Mouse (Mus musculus) myocyte (in vitro differentiated cells): ENCODE measurements around the gene AC161166.1. TPM values are rescaled to one million over a fixed set of nuclear protein-coding genes. Genes with fewer than 3 reads are reported as not detected.

Source experiments
- H3K27me3 ChIP-seq: one replicate; pipeline ENCODE4 v1.6.1; 2011; ENCODE audit not compliant: control insufficient read depth, insufficient read depth, insufficient read length
- H3K36me3 ChIP-seq: one replicate; pipeline ENCODE4 v1.6.1; 2011; ENCODE audit not compliant: control insufficient read depth, insufficient read depth
- H3K4me2 ChIP-seq: one replicate; pipeline ENCODE4 v1.6.1; 2011; ENCODE audit warnings: low read depth, control low read depth
- H3K4me3 ChIP-seq: one replicate; pipeline ENCODE4 v1.5.1; 2011; ENCODE audit warnings: mild to moderate bottlenecking, control low read depth, moderate library complexity
- H3K79me2 ChIP-seq: one replicate; pipeline ENCODE4 v1.6.1; 2011; ENCODE audit not compliant: control insufficient read depth, insufficient read depth
- H3ac ChIP-seq: one replicate; pipeline ENCODE4 v1.6.1; 2011; ENCODE audit not compliant: control insufficient read depth, insufficient read length
- CEBPB ChIP-seq: IDR thresholded peaks from 2 replicates; pipeline ENCODE4 v1.6.1; 2011; ENCODE audit warnings: mild to moderate bottlenecking, moderate library complexity; ENCODE audit not compliant: poor library complexity, insufficient read depth, severe bottlenecking
- E2F4 ChIP-seq: IDR thresholded peaks from one replicate; pipeline ENCODE4 v1.6.1; 2011; ENCODE audit warnings: mild to moderate bottlenecking, control low read depth, moderate library complexity; ENCODE audit not compliant: insufficient read depth
- MAX ChIP-seq: IDR thresholded peaks from one replicate; pipeline ENCODE4 v1.6.1; 2011; ENCODE audit warnings: low read depth, mild to moderate bottlenecking, control low read depth
- MYOD1 ChIP-seq, 3 experiments: IDR thresholded peaks; one replicate each; pipeline ENCODE4 v1.6.1; 2011; ENCODE audit warnings: control low read depth in 2 of 3, low read depth in 2 of 3, mild to moderate bottlenecking in 2 of 3, moderate library complexity in 1 of 3; ENCODE audit not compliant: insufficient read length in 2 of 3, control insufficient read depth in 1 of 3
- MYOG ChIP-seq, 3 experiments: IDR thresholded peaks; one replicate each; pipeline ENCODE4 v1.6.1; 2011; ENCODE audit warnings: control low read depth in 2 of 3, low read depth in 2 of 3, mild to moderate bottlenecking in 2 of 3; ENCODE audit not compliant: insufficient read length in 2 of 3, control insufficient read depth in 1 of 3, insufficient read depth in 1 of 3
- POLR2A ChIP-seq: IDR thresholded peaks from one replicate; pipeline ENCODE4 v1.6.1; 2011; ENCODE audit warnings: low read depth, mild to moderate bottlenecking, control low read depth, moderate library complexity; ENCODE audit not compliant: insufficient read length
- POLR2AphosphoS2 ChIP-seq: IDR thresholded peaks from one replicate; pipeline ENCODE4 v1.6.1; 2011; ENCODE audit warnings: low read depth, control low read depth; ENCODE audit not compliant: insufficient read length
- REST ChIP-seq: IDR thresholded peaks from one replicate; pipeline ENCODE4 v1.6.1; 2011; ENCODE audit warnings: mild to moderate bottlenecking, control low read depth, moderate library complexity; ENCODE audit not compliant: insufficient read depth, insufficient read length
- SRF ChIP-seq: IDR thresholded peaks from one replicate; pipeline ENCODE4 v1.6.1; 2011; ENCODE audit warnings: low read depth; ENCODE audit not compliant: control insufficient read depth, insufficient read length
- TCF12 ChIP-seq: IDR thresholded peaks from one replicate; pipeline ENCODE4 v1.6.1; 2011; ENCODE audit warnings: mild to moderate bottlenecking, control low read depth; ENCODE audit not compliant: poor library complexity, insufficient read depth, severe bottlenecking
- TCF3 ChIP-seq: IDR thresholded peaks from one replicate; pipeline ENCODE4 v1.6.1; 2011; ENCODE audit warnings: low read depth, control low read depth; ENCODE audit not compliant: insufficient read length
- USF1 ChIP-seq: IDR thresholded peaks from one replicate; pipeline ENCODE4 v1.6.1; 2011; ENCODE audit warnings: low read depth, mild to moderate bottlenecking, control low read depth, moderate library complexity
- polyA plus RNA-seq: library from polyadenylated mRNA; unstranded; fragments of >200 nt; fragmentation: generic; extraction: Trizol; gene quantifications from one replicate; pipeline ENCODE4 v1.2.1, GENCODE M21; 2012; ENCODE audit warnings: missing spikeins

AC161166.1 gene
- polyA plus RNA-seq, 1 experiment: 0.10 TPM

DNA sequence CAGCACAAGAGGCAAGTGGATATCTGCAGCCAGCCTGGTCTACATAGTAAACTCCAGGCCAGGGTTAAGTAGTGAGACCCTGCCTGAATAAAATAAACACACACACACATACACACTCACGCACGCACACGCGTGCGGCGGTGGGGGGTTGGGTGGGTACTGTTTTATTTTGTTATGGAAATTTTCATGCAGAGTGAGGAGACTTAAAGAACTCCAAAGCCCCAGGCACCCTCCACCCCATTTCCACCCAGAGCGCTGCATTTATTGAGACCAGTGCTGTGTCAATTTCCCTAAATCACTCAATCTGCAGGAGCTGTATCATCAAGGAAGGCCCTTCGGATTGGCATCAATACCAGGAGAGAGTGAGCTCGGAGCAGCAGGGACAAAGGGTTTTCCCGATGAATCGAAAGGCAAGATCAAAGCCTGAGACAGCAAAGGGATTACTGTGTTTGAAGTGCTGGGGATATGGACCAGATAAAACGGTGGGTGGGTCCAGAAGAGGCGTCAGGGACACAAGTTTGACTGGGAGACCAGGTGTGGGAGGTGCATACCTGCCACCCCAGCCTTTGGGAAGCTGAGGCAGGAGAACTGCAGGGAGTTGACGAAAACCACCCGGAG is 6.7 kb downstream of the AC161166.1 start:
- no peak overlapping the region for H3ac ChIP-seq
- TF ChIP-seq USF1: no peak
- no peak for TF ChIP-seq TCF3
- no peak for TF ChIP-seq POLR2AphosphoS2
- no peak for TF ChIP-seq CEBPB
- no peak for TF ChIP-seq POLR2A
- TF ChIP-seq SRF: no peak
- no peak for TF ChIP-seq TCF12
- no peak for TF ChIP-seq MYOG (IDR thresholded peaks at IDR 0.05; ENCODE audit: control insufficient read depth in 1 of 3, insufficient read depth in 1 of 3, insufficient read length in 2 of 3, low read depth in 2 of 3)
- TF ChIP-seq MYOD1 (IDR thresholded peaks at IDR 0.05; ENCODE audit: control insufficient read depth in 1 of 3, insufficient read length in 2 of 3, low read depth in 2 of 3): no peak
- TF ChIP-seq MAX: no peak
- no peak for TF ChIP-seq REST
- TF ChIP-seq E2F4: no peak
- H3K4me3 ChIP-seq: peak overlapping the region; percentile 80
- no peaks in the 10 kb centered on the region for H3K27me3 ChIP-seq
- H3K79me2 ChIP-seq: peaks cover 20% of the 10 kb centered on the region
- H3K4me2 ChIP-seq: peak overlapping the region; percentile 90
- H3K36me3 ChIP-seq: no peaks in the 10 kb centered on the region

DNA sequence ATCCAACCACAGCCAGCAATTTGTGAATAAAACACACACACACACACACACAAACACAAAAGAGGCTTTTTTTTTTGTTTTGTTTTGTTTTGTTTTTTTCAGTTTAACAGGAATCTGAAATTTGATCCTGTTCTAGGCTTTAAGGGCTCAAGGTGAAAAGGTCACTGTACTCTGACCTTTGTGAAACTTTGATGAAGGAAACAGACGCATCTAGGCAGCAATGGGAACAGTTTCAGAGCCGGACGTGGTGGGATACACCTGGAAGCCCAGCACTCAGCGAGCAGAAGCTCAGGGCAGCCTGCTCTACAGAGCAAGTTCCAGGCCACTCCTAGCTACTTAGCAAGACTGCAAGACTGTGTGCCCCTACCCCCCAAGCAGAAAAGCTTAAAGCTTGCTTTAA is 7.4 kb downstream of the AC161166.1 start:
- H3K4me2 ChIP-seq: no peak overlapping the region
- no peaks in the 10 kb centered on the region for H3K27me3 ChIP-seq
- no peak overlapping the region for H3K4me3 ChIP-seq
- TF ChIP-seq POLR2AphosphoS2: peak; percentile 55
- no peak for TF ChIP-seq TCF12
- TF ChIP-seq MYOG (IDR thresholded peaks at IDR 0.05; ENCODE audit: control insufficient read depth in 1 of 3, insufficient read depth in 1 of 3, insufficient read length in 2 of 3, low read depth in 2 of 3): no peak
- H3K36me3 ChIP-seq: no peaks in the 10 kb centered on the region
- no peak overlapping the region for H3ac ChIP-seq
- peaks cover 20% of the 10 kb centered on the region for H3K79me2 ChIP-seq

DNA sequence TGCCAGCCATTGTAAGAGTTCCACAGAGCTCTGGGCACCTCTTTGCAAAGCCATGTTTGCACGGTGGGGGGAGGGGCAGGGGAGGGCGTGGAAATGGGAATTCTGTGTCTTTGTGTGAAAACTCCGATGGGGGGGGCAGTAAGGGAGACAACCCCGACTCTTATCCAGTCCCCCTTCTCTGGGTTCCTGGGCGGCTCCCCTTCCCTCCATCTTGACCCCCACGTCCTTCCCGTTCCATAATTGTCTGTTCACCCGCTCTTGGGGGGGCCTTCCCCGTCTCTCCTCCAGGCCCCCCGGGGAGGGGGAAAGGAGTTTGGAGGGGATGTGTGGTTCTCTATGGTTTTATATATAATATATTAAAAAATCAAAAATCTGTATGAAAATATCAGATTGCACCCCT is 8.3 kb downstream of the AC161166.1 start:
- H3K79me2 ChIP-seq: peaks cover 19% of the 10 kb centered on the region
- no peak overlapping the region for H3ac ChIP-seq
- no peaks in the 10 kb centered on the region for H3K27me3 ChIP-seq
- no peaks in the 10 kb centered on the region for H3K36me3 ChIP-seq
- H3K4me3 ChIP-seq: no peak overlapping the region
- TF ChIP-seq POLR2AphosphoS2: peak; percentile 51
- no peak for TF ChIP-seq MYOG (IDR thresholded peaks at IDR 0.05; ENCODE audit: control insufficient read depth in 1 of 3, insufficient read depth in 1 of 3, insufficient read length in 2 of 3, low read depth in 2 of 3)
- no peak overlapping the region for H3K4me2 ChIP-seq

DNA sequence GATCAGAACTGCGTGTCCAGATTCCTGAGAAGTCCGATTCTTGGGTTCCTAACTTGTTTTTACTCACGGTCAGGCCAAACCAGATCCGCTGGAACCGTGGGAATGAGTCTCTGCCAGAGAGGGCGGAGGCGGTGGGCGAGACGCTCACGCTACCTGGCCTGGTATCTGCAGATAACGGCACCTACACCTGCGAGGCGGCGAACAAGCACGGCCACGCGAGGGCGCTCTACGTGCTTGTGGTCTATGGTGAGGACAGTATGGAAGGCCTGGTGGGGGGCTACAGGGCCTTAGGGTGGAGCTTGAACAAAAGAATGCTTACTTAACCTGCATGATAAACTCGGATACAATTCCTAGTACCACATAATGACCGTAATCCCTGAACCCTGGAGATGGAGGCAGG is 10.8 kb downstream of the AC161166.1 start:
- no peaks in the 10 kb centered on the region for H3K27me3 ChIP-seq
- H3K4me3 ChIP-seq: no peak overlapping the region
- no peak overlapping the region for H3K4me2 ChIP-seq
- H3K79me2 ChIP-seq: peaks cover 5% of the 10 kb centered on the region
- H3K36me3 ChIP-seq: no peaks in the 10 kb centered on the region
- TF ChIP-seq POLR2A: no peak
- TF ChIP-seq CEBPB: no peak
- TF ChIP-seq POLR2AphosphoS2: no peak
- no peak for TF ChIP-seq REST
- no peak for TF ChIP-seq TCF12
- TF ChIP-seq TCF3: no peak
- TF ChIP-seq MYOD1 (IDR thresholded peaks at IDR 0.05; ENCODE audit: control insufficient read depth in 1 of 3, insufficient read length in 2 of 3, low read depth in 2 of 3): no peak
- no peak for TF ChIP-seq USF1
- TF ChIP-seq MAX: no peak
- no peak for TF ChIP-seq E2F4
- H3ac ChIP-seq: no peak overlapping the region

DNA sequence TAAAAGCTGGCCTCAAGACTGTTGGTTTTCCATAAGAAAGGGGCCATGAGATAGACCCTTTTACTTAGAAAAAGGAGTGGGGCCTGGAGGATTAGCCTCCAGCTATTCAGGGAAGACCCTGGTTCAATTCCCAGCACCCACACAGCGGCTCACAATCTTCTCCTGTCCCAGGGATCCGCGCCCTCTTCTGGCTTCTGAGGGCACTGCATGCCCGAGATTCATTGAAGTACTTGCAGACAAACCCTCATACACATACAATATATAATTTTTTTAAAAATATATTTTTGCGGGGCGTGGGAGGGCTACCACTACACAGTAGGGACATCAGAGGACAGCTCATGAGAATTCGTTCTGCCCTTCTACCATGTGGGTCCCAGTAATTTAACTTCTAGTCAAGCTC is 11.3 kb downstream of the AC161166.1 start:
- Histone ChIP-seq H3K4me3 (no peak overlapping the region), H3K79me2 (peaks cover 1% of the 10 kb centered on the region), H3K4me2 (no peak overlapping the region), H3K27me3 (no peaks in the 10 kb centered on the region), H3ac (no peak overlapping the region), H3K36me3 (no peaks in the 10 kb centered on the region)
- TF ChIP-seq POLR2AphosphoS2 (no peak), TCF3 (no peak), CEBPB (no peak), POLR2A (no peak), MYOG (IDR thresholded peaks at IDR 0.05; ENCODE audit: control insufficient read depth in 1 of 3, insufficient read depth in 1 of 3, insufficient read length in 2 of 3, low read depth in 2 of 3) (no peak), MYOD1 (IDR thresholded peaks at IDR 0.05; ENCODE audit: control insufficient read depth in 1 of 3, insufficient read length in 2 of 3, low read depth in 2 of 3) (no peak), REST (no peak), E2F4 (no peak)
